Comparison of ENCODE assay signal across 9 mouse cellular contexts in the genomic region with DNA sequence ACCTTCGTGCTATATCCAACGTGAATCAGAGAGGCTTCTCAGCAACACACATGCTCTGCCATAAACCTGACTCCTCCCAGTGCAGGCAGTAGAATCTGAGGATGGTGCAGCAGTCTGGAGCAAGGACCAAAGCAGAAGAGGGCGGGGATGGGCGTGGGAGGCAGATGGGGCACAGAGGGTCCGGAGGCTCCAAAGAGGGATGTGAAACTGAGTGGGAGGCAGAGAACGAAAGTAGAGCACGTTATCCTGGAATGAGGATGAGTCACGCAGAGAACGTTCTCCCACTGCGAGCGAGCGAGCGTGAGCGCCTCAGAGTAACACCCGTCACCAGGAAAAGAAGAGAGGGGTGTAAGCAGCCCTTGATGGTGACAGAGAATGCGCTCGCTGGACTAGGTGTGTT. TPM values are rescaled to one million over a fixed set of nuclear protein-coding genes. Genes with fewer than 3 reads are reported as not detected.
A peak's percentile ranks its signal among the peaks of the same experiment; 100 is the strongest.
DNase-seq lines count a peak whose midpoint lies in the region; ATAC-seq and TF ChIP-seq lines count a peak whose summit lies in the region.
"Had no signal": no experiment of that assay in that cellular context is flagged by ENCODE, and none has a peak within 500 bp of the region (broad histone marks: within the 10 kb centered on the region; RNA-seq: fewer than 3 reads in every experiment).

No protein-coding gene starts in this region.

- ATAC-seq in forebrain, embryonic 16.5 days: no peak
- ATAC-seq: Patski had no signal

- no peaks in the 10 kb centered on the region for H3K9me3 ChIP-seq in forebrain, embryonic 16.5 days (ENCODE audit: control insufficient read depth, low read length)

- H3K27ac ChIP-seq in layer of hippocampus, adult 2 months: peak overlapping the region; percentile 75
- no peak overlapping the region for H3K27ac ChIP-seq in forebrain, embryonic 16.5 days (ENCODE audit: low read length)

- no peaks in the 10 kb centered on the region for H3K4me1 ChIP-seq in forebrain, embryonic 16.5 days (replicated peaks; ENCODE audit: control insufficient read depth, insufficient read depth, low read length)

- H3K4me2 ChIP-seq in forebrain, embryonic 16.5 days (ENCODE audit: low read length): no peak overlapping the region

- DNase-seq in kidney, postnatal 4 days: peak; percentile 31 to 50
- no peak for DNase-seq in kidney, adult 11 months
- DNase-seq in frontal cortex, postnatal 10 days (ENCODE audit: low spot score in 2 of 2): peak; percentile 37 to 75
- DNase-seq in layer of hippocampus, adult 2 months (ENCODE audit: low spot score in 2 of 2): peak; percentile 57 to 75
- DNase-seq in lung, postnatal 25 days (ENCODE audit: low spot score): peak; percentile 55
- no peak for DNase-seq in spleen, adult 12 weeks (ENCODE audit: low spot score)
- no peak for DNase-seq in cerebellum, adult 8-10 months

- H3K27me3 ChIP-seq in forebrain, embryonic 16.5 days (replicated peaks; ENCODE audit: control insufficient read depth, insufficient read depth, low read length): no peaks in the 10 kb centered on the region
- H3K27me3 ChIP-seq: Patski had no signal

- H3K4me3 ChIP-seq in layer of hippocampus, adult 2 months: peak overlapping the region; percentile 27; the same call in 1 of the 2 replicates
- no peak overlapping the region for H3K4me3 ChIP-seq in forebrain, embryonic 16.5 days (replicated peaks; ENCODE audit: low read length)

- H3K36me3 ChIP-seq in forebrain, embryonic 16.5 days (ENCODE audit: control insufficient read depth, insufficient read depth): no peaks in the 10 kb centered on the region

- 84% methylated on average over 17 of the region's 17 CpGs for WGBS in forebrain, embryonic 16.5 days

- no peak for TF ChIP-seq CTCF in layer of hippocampus, adult 2 months (conservative IDR thresholded peaks at IDR 0.05)

- H3K9ac ChIP-seq in forebrain, embryonic 16.5 days (replicated peaks; ENCODE audit: low read depth, low read length): no peak overlapping the region

RNA-seq across cellular contexts. Expression of a gene that starts 12.2 kb away (rescaled TPM):
- total RNA-seq in layer of hippocampus, adult 2 months (2021): 10 to 100 TPM; 35.5 to 37.1 TPM
- 2.4 and 2.7 TPM in 2 replicates for polyA plus RNA-seq in forebrain, embryonic 16.5 days (2015; fragmentation: Nextera tagmentation; extraction: Ambion mirVana)

Comparison
In these comparisons a context has a peak if more than half of its experiments do, and no peak if none do; other contexts are left out.
1. DNase-seq: peak in kidney, postnatal 4 days (2 of 2), frontal cortex, postnatal 10 days (2 of 2), layer of hippocampus, adult 2 months (2 of 2) and lung, postnatal 25 days (single experiment); none in kidney, adult 11 months (single experiment), spleen, adult 12 weeks (single experiment) and cerebellum, adult 8-10 months (single experiment).